Mouse (Mus musculus) midbrain, postnatal 0 days (tissue): ENCODE data around the gene Fam155a. TPM values are rescaled to one million over a fixed set of nuclear protein-coding genes. Genes with fewer than 3 reads are reported as not detected.

Experiments
- ATAC-seq: fragments of 200-750 bp; cut with Nextera tagmentation; 2 replicates; pipeline ENCODE4 v1.8.0; 2017; ENCODE audit warnings: moderate number of reproducible peaks, mild to moderate bottlenecking, moderate TSS enrichment, moderate library complexity; ENCODE audit not compliant: low FRiP score
- DNase-seq: peaks from one replicate; pipeline ENCODE4 v3.0.0-alpha.2; 2015; ENCODE audit warnings: low spot score
- H3K27ac ChIP-seq: fragments of 300-500 bp; sonication (generic); 2 replicates; pipeline ENCODE4 v1.5.1; 2014; ENCODE audit warnings: low read depth, mild to moderate bottlenecking, low read length, mixed read lengths
- H3K27me3 ChIP-seq: fragments of 300-500 bp; sonication (generic); 2 replicates; pipeline ENCODE4 v1.6.1; 2014; ENCODE audit warnings: low read length, control low read depth, mixed read lengths; ENCODE audit not compliant: insufficient read depth
- H3K36me3 ChIP-seq: fragments of 300-500 bp; sonication (generic); 2 replicates; pipeline ENCODE4 v1.6.1; 2014; ENCODE audit warnings: low read length, control low read depth, mixed read lengths; ENCODE audit not compliant: insufficient read depth
- H3K4me1 ChIP-seq: fragments of 300-500 bp; sonication (generic); 2 replicates; pipeline ENCODE4 v1.6.1; 2014; ENCODE audit warnings: mild to moderate bottlenecking, control low read depth, antibody characterized with exemption, low read length, mixed read lengths; ENCODE audit not compliant: insufficient read depth
- H3K4me2 ChIP-seq: fragments of 300-500 bp; sonication (generic); 2 replicates; pipeline ENCODE4 v1.6.1; 2014; ENCODE audit warnings: low read depth, mild to moderate bottlenecking, low read length, mixed read lengths; ENCODE audit not compliant: poor library complexity, severe bottlenecking
- H3K4me3 ChIP-seq: fragments of 300-500 bp; sonication (generic); 2 replicates; pipeline ENCODE4 v1.5.1; 2014; ENCODE audit warnings: low read depth, mild to moderate bottlenecking, low read length, moderate library complexity
- H3K9ac ChIP-seq: fragments of 300-500 bp; sonication (generic); replicated peaks from 2 replicates; pipeline ENCODE4 v1.6.1; 2014; ENCODE audit warnings: mild to moderate bottlenecking, low read length, moderate library complexity, mixed read lengths; ENCODE audit not compliant: poor library complexity, severe bottlenecking
- H3K9me3 ChIP-seq: fragments of 300-500 bp; sonication (generic); 2 replicates; pipeline ENCODE4 v1.6.1; 2016; ENCODE audit warnings: low read length, control low read depth
- CTCF ChIP-seq: IDR thresholded peaks from 2 replicates; pipeline ENCODE4 v1.5.1; 2016; ENCODE audit warnings: antibody characterized with exemption, mild to moderate bottlenecking
- WGBS: fragments of 180-500 bp; shearing (Covaris S2); extraction: QIAGEN DNeasy Blood & Tissue Kit; methylation state at CpG from one replicate; pipeline ENCODE4 v1.1.7; 2014; 5-methylcytosine and 5-hydroxymethylcytosine counted together
- polyA plus RNA-seq: library from polyadenylated mRNA; unstranded; fragments of >200 nt; fragmentation: Nextera tagmentation; extraction: Ambion mirVana; gene quantifications from 2 replicates; pipeline ENCODE4 v1.2.1, GENCODE M21; 2015
- total RNA-seq: library from RNA; depleted of rRNA; stranded (reverse); fragments of >200 nt; gene quantifications from 2 replicates; pipeline ENCODE4 v1.2.3, GENCODE M21; 2014

The Fam155a gene
- total and polyA plus RNA-seq, 2 experiments from 2014 or later: 39.9 to 122 TPM

GRCm38 (mm10) chr8:9546919-9547557, 223.9 kb downstream of the Fam155a start:
- Histone ChIP-seq H3K27ac (0 out of 2 replicates have a peak overlapping the region, but pooled peaks have one; percentile 18), H3K9me3 (no peaks in the 10 kb centered on the region), H3K4me1 (peaks cover 9% of the 10 kb centered on the region; the same call in 1 of the 2 replicates), H3K27me3 (no peaks in the 10 kb centered on the region), H3K4me2 (0 out of 2 replicates have a peak overlapping the region, but pooled peaks have one; percentile 9), H3K4me3 (no peak overlapping the region), H3K9ac (no peak overlapping the region), H3K36me3 (no peaks in the 10 kb centered on the region)
- TF ChIP-seq CTCF: no peak
- peak; percentile 25 for DNase-seq
- WGBS: 34% methylated on average over 6 of the region's 6 CpGs
- peak; percentile 52; the same call in 1 of the 2 replicates for ATAC-seq

GRCm38 (mm10) chr8:9546429-9546828, 224.5 kb downstream of the Fam155a start:
- H3K4me1 ChIP-seq: peaks cover 9% of the 10 kb centered on the region; the same call in 1 of the 2 replicates
- no peak for DNase-seq
- peak; percentile 34; the same call in 1 of the 2 replicates for ATAC-seq
- 57% methylated on average over 6 of the region's 6 CpGs for whole genome bisulfite sequencing
- no peaks in the 10 kb centered on the region for H3K9me3 ChIP-seq
- H3K36me3 ChIP-seq: no peaks in the 10 kb centered on the region
- H3K27ac ChIP-seq: 0 out of 2 replicates have a peak overlapping the region, but pooled peaks have one; percentile 18
- H3K9ac ChIP-seq: no peak overlapping the region
- H3K4me2 ChIP-seq: no peak overlapping the region
- no peak overlapping the region for H3K4me3 ChIP-seq
- TF ChIP-seq CTCF: no peak
- H3K27me3 ChIP-seq: no peaks in the 10 kb centered on the region

GRCm38 (mm10) chr8:9545665-9546064, 225.3 kb downstream of the Fam155a start:
- H3K9ac ChIP-seq: no peak overlapping the region
- no peak overlapping the region for H3K4me2 ChIP-seq
- H3K27me3 ChIP-seq: no peaks in the 10 kb centered on the region
- 68% methylated on average over 2 of the region's 2 CpGs for WGBS
- H3K9me3 ChIP-seq: no peaks in the 10 kb centered on the region
- TF ChIP-seq CTCF: no peak
- H3K4me1 ChIP-seq: peaks cover 9% of the 10 kb centered on the region; the same call in 1 of the 2 replicates
- no peaks in the 10 kb centered on the region for H3K36me3 ChIP-seq
- no peak overlapping the region for H3K4me3 ChIP-seq
- ATAC-seq (no peak), DNase-seq (no peak)
- H3K27ac ChIP-seq: no peak overlapping the region

- Histone ChIP-seq H3K9ac (no peak overlapping the region), H3K27me3 (no peaks in the 10 kb centered on the region), H3K4me2 (no peak overlapping the region), H3K9me3 (no peaks in the 10 kb centered on the region), H3K4me3 (no peak overlapping the region), H3K36me3 (no peaks in the 10 kb centered on the region), H3K27ac (no peak overlapping the region), H3K4me1 (no peaks in the 10 kb centered on the region; the same call in 1 of the 2 replicates)
- DNase-seq (peak; percentile 21), ATAC-seq (no peak)
- 77% methylated on average over 5 of the region's 5 CpGs for WGBS
- TF ChIP-seq CTCF: no peak
Measured at GRCm38 (mm10) chr8:9535730-9536372, 235.1 kb downstream of the Fam155a start.

- no peaks in the 10 kb centered on the region for H3K9me3 ChIP-seq
- TF ChIP-seq CTCF: no peak
- H3K36me3 ChIP-seq: no peaks in the 10 kb centered on the region
- no peak overlapping the region for H3K4me3 ChIP-seq
- H3K4me1 ChIP-seq: no peaks in the 10 kb centered on the region
- H3K27me3 ChIP-seq: no peaks in the 10 kb centered on the region
- ATAC-seq (no peak), DNase-seq (no peak)
- H3K27ac ChIP-seq: 0 out of 2 replicates have a peak overlapping the region, but pooled peaks have one; percentile 38
- no peak overlapping the region for H3K4me2 ChIP-seq
- no peak overlapping the region for H3K9ac ChIP-seq
- WGBS: 55% methylated on average over 3 of the region's 3 CpGs
Measured at GRCm38 (mm10) chr8:9526515-9526914, 244.4 kb downstream of the Fam155a start.

- H3K9ac ChIP-seq: no peak overlapping the region
- H3K36me3 ChIP-seq: no peaks in the 10 kb centered on the region
- no peak overlapping the region for H3K4me2 ChIP-seq
- no peak overlapping the region for H3K4me3 ChIP-seq
- no peaks in the 10 kb centered on the region for H3K4me1 ChIP-seq
- ATAC-seq: no peak
- H3K27me3 ChIP-seq: no peaks in the 10 kb centered on the region
- DNase-seq: peak; percentile 26
- H3K9me3 ChIP-seq: no peaks in the 10 kb centered on the region
- TF ChIP-seq CTCF: no peak
- H3K27ac ChIP-seq: no peak overlapping the region
- whole genome bisulfite sequencing: 83% methylated on average over 2 of the region's 2 CpGs
Measured at GRCm38 (mm10) chr8:9521577-9521976, 249.4 kb downstream of the Fam155a start.
